ENCODE assay signal across 8 mouse cellular contexts in the genomic region with DNA sequence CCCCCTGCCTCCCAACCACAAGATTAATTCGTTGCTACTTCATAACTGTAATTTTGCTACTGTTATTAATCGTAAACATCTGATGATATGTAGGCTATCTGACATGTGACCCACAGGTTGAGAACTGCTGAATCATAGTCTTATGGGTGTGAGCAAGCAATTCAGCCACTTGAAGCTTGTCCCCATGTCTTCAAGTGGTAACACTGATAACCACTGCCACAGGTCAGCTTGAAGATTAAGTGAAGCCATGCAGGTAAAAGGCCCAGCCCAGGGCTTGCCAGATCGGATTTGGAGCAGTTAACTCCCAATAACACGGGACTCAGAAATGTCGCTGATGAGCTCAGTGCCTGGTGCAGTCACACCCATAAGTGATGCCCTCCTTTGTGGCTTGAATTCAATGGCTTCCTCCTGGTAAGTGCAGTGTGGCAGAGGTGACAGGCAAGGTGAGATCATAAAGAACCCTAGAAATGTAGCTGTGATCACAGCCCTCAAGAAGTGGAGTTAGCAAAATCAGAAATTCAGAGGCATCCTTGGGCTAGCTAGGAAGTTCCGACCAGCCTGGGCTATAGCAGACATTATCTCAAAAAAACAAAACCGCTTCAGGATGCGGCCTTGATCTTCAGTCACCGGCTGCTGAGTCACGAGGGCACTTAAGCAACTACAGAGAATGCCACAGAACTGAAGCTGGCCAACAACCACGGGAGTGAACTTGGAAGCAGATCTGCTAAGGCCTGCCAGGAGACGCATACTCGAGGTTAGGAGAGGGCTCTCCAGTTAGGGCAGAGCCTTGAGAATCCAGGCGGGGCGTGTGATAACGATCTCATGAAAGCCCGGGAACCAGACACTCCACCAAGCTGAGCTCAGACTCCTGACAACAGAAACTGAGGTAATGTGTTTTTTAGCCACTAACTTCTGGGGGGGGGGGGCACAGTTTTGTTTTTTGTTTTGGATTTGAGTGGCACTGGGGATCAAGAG. TPM values are rescaled to one million over a fixed set of nuclear protein-coding genes. Genes with fewer than 3 reads are reported as not detected.
DNase-seq lines count a peak whose midpoint lies in the region; ATAC-seq lines count a peak whose summit lies in the region.

No protein-coding gene starts in this region.

- ATAC-seq in erythroid progenitor cell, adult 5-6 weeks (replicated peaks; ENCODE audit: low FRiP score, poor library complexity, severe bottlenecking): peak; percentile 84
- peak; percentile 74 to 85 for ATAC-seq in hematopoietic stem cell, adult 5-6 weeks (replicated peaks in 1 of 2; ENCODE audit: insufficient read depth in 1 of 2, low FRiP score in 2 of 2, low TSS enrichment in 1 of 2, low read depth in 1 of 2, poor library complexity in 2 of 2, severe bottlenecking in 2 of 2)
- ATAC-seq in megakaryocyte, adult 5-6 weeks (ENCODE audit: poor library complexity, severe bottlenecking): peak; percentile 83

- DNase-seq in spleen, adult 12 weeks (ENCODE audit: low spot score): peak; percentile 62
- DNase-seq in spleen, adult 18-20 months: no peak
- DNase-seq in embryo, embryonic 11 days: no peak
- no peak for DNase-seq in layer of hippocampus, adult 8-10 months (ENCODE audit: low spot score in 2 of 2)
- no peak for DNase-seq in left cerebral cortex, adult 11 months (ENCODE audit: low spot score)

RNA-seq across cellular contexts. Expression of gene Phospho1, which starts 46.7 kb away (rescaled TPM):
- total RNA-seq in erythroid progenitor cell, adult 5-6 weeks (2015; ENCODE audit: low replicate concordance): 10.1 and 12.6 TPM in 2 replicates
- total RNA-seq in erythroid progenitor cell, adult 5-6 weeks (2017; ENCODE audit: low replicate concordance): 18.6 TPM in 1 of 2 replicates, not detected in the other
- total RNA-seq in hematopoietic stem cell, adult 5-6 weeks (2017): 3.9 and 4.8 TPM in 2 replicates
- total RNA-seq in megakaryocyte, adult 5-6 weeks (2015): 12.6 and 17.3 TPM in 2 replicates
- 2.3 TPM in 1 of 2 replicates, not detected in the other for total RNA-seq in megakaryocyte, adult 5-6 weeks (2017)
- 10 to 100 TPM; 44.2 to 51.8 (median 50.0) TPM for total RNA-seq in layer of hippocampus, adult 8-10 months (2022)

RNA-seq across cellular contexts. Expression of gene B130006D01Rik, which starts 54.2 kb away (rescaled TPM):
- 0.42 and 1.8 TPM in 2 replicates for total RNA-seq in erythroid progenitor cell, adult 5-6 weeks (2015; ENCODE audit: low replicate concordance)
- 0.61 and 2.6 TPM in 2 replicates for total RNA-seq in erythroid progenitor cell, adult 5-6 weeks (2017; ENCODE audit: low replicate concordance)
- total RNA-seq in hematopoietic stem cell, adult 5-6 weeks (2017): 1.6 and 1.7 TPM in 2 replicates
- total RNA-seq in megakaryocyte, adult 5-6 weeks (2015): 1.3 and 2.7 TPM in 2 replicates
- 1.8 and 2.2 TPM in 2 replicates for total RNA-seq in megakaryocyte, adult 5-6 weeks (2017)
- 1 to 10 TPM; 1.9 to 2.4 (median 1.9) TPM for total RNA-seq in layer of hippocampus, adult 8-10 months (2022)

RNA-seq across cellular contexts. Expression of gene Gngt2, which starts 59.4 kb away (rescaled TPM):
- total RNA-seq in erythroid progenitor cell, adult 5-6 weeks (2015; ENCODE audit: low replicate concordance): 26.3 and 28.1 TPM in 2 replicates
- 14.6 and 20.5 TPM in 2 replicates for total RNA-seq in erythroid progenitor cell, adult 5-6 weeks (2017; ENCODE audit: low replicate concordance)
- total RNA-seq in hematopoietic stem cell, adult 5-6 weeks (2017): 12.0 and 33.3 TPM in 2 replicates
- 92.0 and 95.7 TPM in 2 replicates for total RNA-seq in megakaryocyte, adult 5-6 weeks (2015)
- 64.0 and 66.6 TPM in 2 replicates for total RNA-seq in megakaryocyte, adult 5-6 weeks (2017)
- 10 to 100 TPM in 2 of 4 experiments, 1 to 10 TPM in 2; 1.4 to 20.3 (median 11.8) TPM for total RNA-seq in layer of hippocampus, adult 8-10 months (2022)
